Comparison of ENCODE assay signal across 1 mouse cellular context in the genomic region with DNA sequence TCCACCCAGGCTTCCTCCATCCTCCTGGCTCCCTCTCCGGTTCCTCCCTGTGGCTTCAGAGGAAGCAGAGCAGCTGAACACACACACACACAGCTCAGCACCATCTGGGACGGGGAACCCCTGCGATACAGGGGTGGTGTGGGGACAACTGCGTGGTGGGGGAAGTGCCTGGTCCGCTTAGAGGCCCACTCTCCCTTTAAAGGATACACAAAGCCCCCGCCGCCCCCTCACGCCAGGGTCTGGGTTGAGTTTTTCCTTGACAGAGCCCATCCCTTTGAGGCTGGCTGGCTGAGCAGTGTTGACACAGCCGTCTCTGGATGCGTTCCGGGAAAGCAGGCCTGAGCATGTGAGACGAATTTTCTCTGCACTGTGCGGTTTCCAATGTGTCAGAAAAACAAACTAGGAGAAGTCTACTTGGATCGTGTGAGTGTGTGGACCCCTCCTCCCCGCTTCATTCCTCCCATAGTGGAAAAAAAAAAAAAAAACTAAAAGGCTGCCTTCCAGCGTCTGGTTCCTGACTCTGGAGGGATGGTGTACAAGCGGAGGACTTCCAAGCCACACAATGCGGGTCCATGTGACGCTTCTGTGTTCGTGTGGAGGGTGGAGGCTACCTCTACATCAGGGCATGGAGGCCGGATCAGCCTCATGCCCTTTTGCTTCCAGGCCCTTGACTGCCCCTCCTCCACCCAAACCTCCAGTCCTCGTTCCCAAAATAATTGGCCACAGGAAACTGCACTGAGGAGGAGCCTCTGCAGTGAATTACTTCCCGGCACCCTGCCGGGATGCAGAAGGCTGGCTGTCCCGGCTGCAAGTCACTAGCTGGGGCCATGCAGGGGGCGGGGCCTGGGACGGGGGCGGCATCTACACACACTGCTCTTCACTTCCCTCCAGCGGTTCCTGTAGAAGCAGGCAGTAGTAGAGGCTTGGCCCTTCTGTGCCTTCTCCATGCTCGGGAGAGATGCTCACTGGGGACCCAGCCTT.
TF ChIP-seq lines count a peak whose summit lies in the region.

No protein-coding gene starts in this region.

TF ChIP-seq in CH12.LX, 34 proteins besides CTCF, POLR2A, EP300 and RAD21:
- TF ChIP-seq MAFK (IDR thresholded peaks at IDR 0.05; ENCODE audit: insufficient replicate concordance, low read length) (no peak), E2F4 (IDR thresholded peaks at IDR 0.05; ENCODE audit: insufficient replicate concordance, low read depth, low read length) (no peak), SMC3 (IDR thresholded peaks at IDR 0.05; ENCODE audit: low read depth, low read length) (no peak), MEF2A (IDR thresholded peaks at IDR 0.05; ENCODE audit: borderline replicate concordance, low read depth, low read length) (no peak), RCOR1 (conservative IDR thresholded peaks at IDR 0.05; ENCODE audit: low read depth, low read length) (no peak), ZMIZ1 (IDR thresholded peaks at IDR 0.05; ENCODE audit: low read depth, low read length) (no peak), CHD2 (IDR thresholded peaks at IDR 0.05; ENCODE audit: low read length) (no peak)
